Mouse (Mus musculus) myocyte (in vitro differentiated cells): Measurements from ENCODE around the gene Orc5.

Experiments
- CEBPB ChIP-seq: IDR thresholded peaks from 2 replicates; pipeline ENCODE4 v1.6.1; 2011; ENCODE audit warnings: mild to moderate bottlenecking, moderate library complexity; ENCODE audit not compliant: poor library complexity, insufficient read depth, severe bottlenecking
- MAX ChIP-seq: IDR thresholded peaks from one replicate; pipeline ENCODE4 v1.6.1; 2011; ENCODE audit warnings: low read depth, mild to moderate bottlenecking, control low read depth
- POLR2A ChIP-seq: IDR thresholded peaks from one replicate; pipeline ENCODE4 v1.6.1; 2011; ENCODE audit warnings: low read depth, mild to moderate bottlenecking, control low read depth, moderate library complexity; ENCODE audit not compliant: insufficient read length
- REST ChIP-seq: IDR thresholded peaks from one replicate; pipeline ENCODE4 v1.6.1; 2011; ENCODE audit warnings: mild to moderate bottlenecking, control low read depth, moderate library complexity; ENCODE audit not compliant: insufficient read depth, insufficient read length
- TCF12 ChIP-seq: IDR thresholded peaks from one replicate; pipeline ENCODE4 v1.6.1; 2011; ENCODE audit warnings: mild to moderate bottlenecking, control low read depth; ENCODE audit not compliant: poor library complexity, insufficient read depth, severe bottlenecking
- TCF3 ChIP-seq: IDR thresholded peaks from one replicate; pipeline ENCODE4 v1.6.1; 2011; ENCODE audit warnings: low read depth, control low read depth; ENCODE audit not compliant: insufficient read length
- USF1 ChIP-seq: IDR thresholded peaks from one replicate; pipeline ENCODE4 v1.6.1; 2011; ENCODE audit warnings: low read depth, mild to moderate bottlenecking, control low read depth, moderate library complexity

DNA sequence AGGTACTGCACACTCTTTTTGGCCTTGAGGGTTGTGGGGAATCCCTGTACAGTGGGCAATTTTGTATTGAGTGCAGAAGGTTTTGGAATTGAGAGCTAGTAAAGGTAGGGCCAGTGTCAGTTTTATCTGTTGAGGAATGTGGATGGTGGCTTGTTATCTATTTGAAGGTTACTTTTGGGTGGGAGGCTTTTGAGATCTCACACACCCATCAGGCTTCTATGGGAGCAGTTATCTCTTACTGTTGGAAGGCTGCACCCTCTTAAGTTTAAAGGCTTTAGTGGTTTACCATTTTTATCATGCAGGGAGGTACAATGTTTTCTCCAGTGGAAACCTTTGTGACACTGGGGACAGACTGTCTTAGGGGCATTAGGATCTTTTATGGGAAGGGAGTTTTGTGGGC lies 4.9 kb downstream of the Orc5 start:
- TF ChIP-seq REST: no peak
- TF ChIP-seq CEBPB: no peak
- no peak for TF ChIP-seq MAX
- TF ChIP-seq TCF12: no peak
- TF ChIP-seq TCF3: no peak
- no peak for TF ChIP-seq POLR2A
- no peak for TF ChIP-seq USF1
